Mouse (Mus musculus): Measurements from ENCODE around the gene Cdk5rap1.
"Not testable (repeated sequence)": the region's sequence is repeated elsewhere in the genome, so short reads cannot be mapped to it uniquely, and the experiment has no call there.

Cdk5rap1 gene

GRCm38 (mm10) chr2:154374807-154375601, 2.2 kb upstream of the Cdk5rap1 start:
- DNase-seq (ENCODE audit: low read depth, low spot score) = no peak

- DNase-seq (ENCODE audit: low read depth, low spot score) = peak; percentile 82
These were observed 1.3 kb upstream of the Cdk5rap1 start for GRCm38 (mm10) chr2:154373961-154374632.

GRCm38 (mm10) chr2:154372151-154372829, 520 bp downstream of the Cdk5rap1 start:
- DNase-seq (ENCODE audit: low read depth, low spot score) = peak; percentile 91

GRCm38 (mm10) chr2:154367510-154367909, 5.3 kb downstream of the Cdk5rap1 start:
- DNase-seq (ENCODE audit: low read depth, low spot score) = no peak

- DNase-seq (ENCODE audit: low read depth, low spot score) = peak; percentile 59
These were observed 18.8 kb downstream of the Cdk5rap1 start for GRCm38 (mm10) chr2:154354000-154354425.

GRCm38 (mm10) chr2:154348152-154348551, 24.7 kb downstream of the Cdk5rap1 start:
- DNase-seq (ENCODE audit: low read depth, low spot score) = no peak

GRCm38 (mm10) chr2:154339356-154339755, 33.5 kb downstream of the Cdk5rap1 start:
- DNase-seq (ENCODE audit: low read depth, low spot score) = no peak

GRCm38 (mm10) chr2:154338161-154338560, 34.6 kb downstream of the Cdk5rap1 start:
- DNase-seq (ENCODE audit: low read depth, low spot score) = no peak

- DNase-seq (ENCODE audit: low read depth, low spot score) = no peak
These were observed 37.2 kb downstream of the Cdk5rap1 start for GRCm38 (mm10) chr2:154335572-154335971.

- DNase-seq (ENCODE audit: low read depth, low spot score) = no peak
These were observed 46.0 kb downstream of the Cdk5rap1 start for GRCm38 (mm10) chr2:154326852-154327251.

GRCm38 (mm10) chr2:154313771-154314170, 59.0 kb downstream of the Cdk5rap1 start:
- DNase-seq (ENCODE audit: low read depth, low spot score) = not testable (repeated sequence)

GRCm38 (mm10) chr2:154306927-154307326, 65.9 kb downstream of the Cdk5rap1 start, which contains the start of gene Bpifb9b:
Gene Bpifb9b, plus strand, starts transcription at chr2:154307227.
- not testable (repeated sequence) for DNase-seq (ENCODE audit: low read depth, low spot score)

- DNase-seq (ENCODE audit: low read depth, low spot score) = not testable (repeated sequence)
These were observed 68.2 kb downstream of the Cdk5rap1 start for GRCm38 (mm10) chr2:154304604-154305003.

- no peak for DNase-seq (ENCODE audit: low read depth, low spot score)
These were observed 71.0 kb downstream of the Cdk5rap1 start for GRCm38 (mm10) chr2:154301763-154302162.

- peak; percentile 87 for DNase-seq (ENCODE audit: low read depth, low spot score)
These were observed 72.3 kb downstream of the Cdk5rap1 start for GRCm38 (mm10) chr2:154300496-154300895.

GRCm38 (mm10) chr2:154294746-154295145, 78.1 kb downstream of the Cdk5rap1 start:
- DNase-seq (ENCODE audit: low read depth, low spot score) = peak; percentile 66

GRCm38 (mm10) chr2:154292833-154293232, 80.0 kb downstream of the Cdk5rap1 start:
- DNase-seq (ENCODE audit: low read depth, low spot score) = no peak

- not testable (repeated sequence) for DNase-seq (ENCODE audit: low read depth, low spot score)
These were observed 80.9 kb downstream of the Cdk5rap1 start for GRCm38 (mm10) chr2:154291866-154292265.
